Mouse (Mus musculus) spleen, postnatal 36 days (tissue): ENCODE results near the gene Thoc6.

ENCODE experiments used
- DNase-seq, 2 experiments: peaks; one replicate each; pipeline ENCODE4 v3.0.0; 2022; ENCODE audit warnings: low spot score in 2 of 2, mixed read lengths in 1 of 2

The Thoc6 gene

GRCm38 (mm10) chr17:23673424-23674073, at the start of gene Thoc6, which contains the start of gene Hcfc1r1:
Gene Thoc6, minus strand, starts transcription at chr17:23673882.
Gene Hcfc1r1, plus strand, starts transcription at chr17:23673596.
- peak; percentile 91 to 95 for DNase-seq

- no peak for DNase-seq
Measured at GRCm38 (mm10) chr17:23722376-23723125, 48.9 kb upstream of the Thoc6 start, which contains the start of gene 1520401A03Rik. Gene 1520401A03Rik, minus strand, starts transcription at chr17:23722783.

DNA sequence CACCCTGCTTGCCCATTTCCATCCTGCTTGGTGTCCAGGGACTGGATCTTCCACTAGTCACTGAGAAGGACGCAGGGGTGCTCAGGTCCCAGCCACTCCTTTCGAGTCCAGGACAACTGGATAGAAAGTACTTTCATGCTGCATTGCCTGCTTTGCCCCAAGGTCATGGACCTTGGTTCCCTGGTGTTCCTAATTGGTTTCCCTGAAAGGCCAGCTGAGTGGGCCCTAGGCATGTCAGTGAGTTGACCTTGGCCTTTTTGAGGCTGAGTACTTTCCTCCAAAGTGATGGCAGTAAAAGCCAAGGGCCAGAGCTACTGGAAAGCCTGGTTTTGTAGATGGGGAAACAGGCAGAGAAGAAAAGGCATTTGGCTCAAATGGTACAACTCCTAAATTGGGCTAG, 48.2 kb upstream of the Thoc6 start:
- no peak for DNase-seq

GRCm38 (mm10) chr17:23719455-23719854, 45.8 kb upstream of the Thoc6 start:
- no peak for DNase-seq

- DNase-seq = no peak
Measured at GRCm38 (mm10) chr17:23717003-23717402, 43.3 kb upstream of the Thoc6 start.

DNA sequence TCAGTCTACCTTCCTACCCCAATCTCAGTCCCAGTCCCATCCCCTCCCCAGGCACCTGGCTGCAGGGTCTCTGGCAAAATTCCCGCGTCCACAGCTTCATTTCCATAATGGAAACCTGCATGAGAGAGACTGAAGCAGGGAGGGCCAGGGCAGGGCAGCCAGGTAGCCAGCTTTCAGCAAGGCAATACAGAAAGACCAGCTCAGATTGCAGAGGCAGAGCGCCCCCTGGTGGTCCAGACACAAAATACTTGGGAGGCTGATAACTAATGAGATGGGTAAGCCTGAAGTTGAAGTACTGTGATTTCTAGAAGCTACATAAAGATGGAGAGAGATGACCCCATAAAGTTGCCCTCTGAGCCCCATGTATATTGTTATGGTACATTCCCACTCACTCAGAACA, 32.5 kb upstream of the Thoc6 start:
- DNase-seq = peak; percentile 47 to 56

DNA sequence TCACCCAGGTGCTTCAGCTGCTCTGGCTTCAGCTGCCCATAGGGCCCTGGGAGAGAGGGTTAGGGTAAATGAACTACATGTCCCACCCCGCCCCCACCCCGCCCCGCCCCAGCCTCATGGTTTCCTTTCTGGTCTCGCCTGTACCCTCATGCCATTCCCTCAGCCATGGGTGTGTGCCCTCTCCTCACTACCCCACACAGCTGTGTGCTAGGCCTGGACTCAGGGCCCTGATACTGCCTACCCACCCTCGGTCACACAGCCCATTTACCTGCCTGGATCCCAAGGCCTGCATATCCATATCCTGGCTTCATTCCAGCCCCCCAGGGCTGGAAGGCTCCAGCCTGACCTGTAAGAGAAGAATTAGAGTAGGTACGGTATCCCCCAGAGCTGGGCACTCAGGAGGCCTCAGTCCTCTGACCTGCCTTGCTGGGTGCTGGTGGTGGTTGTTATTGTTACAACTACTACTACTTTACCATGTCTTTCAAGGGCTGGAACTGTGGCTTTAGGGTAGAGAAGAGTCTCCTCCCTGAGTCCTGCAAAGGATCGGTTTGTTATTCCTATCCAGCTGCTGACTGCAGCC, 31.9 kb upstream of the Thoc6 start:
- no peak for DNase-seq

- DNase-seq = no peak
Measured at GRCm38 (mm10) chr17:23704741-23705140, 31.1 kb upstream of the Thoc6 start.

GRCm38 (mm10) chr17:23703301-23703700, 29.6 kb upstream of the Thoc6 start:
- DNase-seq = no peak

GRCm38 (mm10) chr17:23700079-23700478, 26.4 kb upstream of the Thoc6 start:
- DNase-seq = peak; percentile 83 to 84

- DNase-seq = no peak
Measured at GRCm38 (mm10) chr17:23699131-23700077, 25.7 kb upstream of the Thoc6 start.

GRCm38 (mm10) chr17:23695801-23696200, 22.1 kb upstream of the Thoc6 start:
- no peak for DNase-seq

DNA sequence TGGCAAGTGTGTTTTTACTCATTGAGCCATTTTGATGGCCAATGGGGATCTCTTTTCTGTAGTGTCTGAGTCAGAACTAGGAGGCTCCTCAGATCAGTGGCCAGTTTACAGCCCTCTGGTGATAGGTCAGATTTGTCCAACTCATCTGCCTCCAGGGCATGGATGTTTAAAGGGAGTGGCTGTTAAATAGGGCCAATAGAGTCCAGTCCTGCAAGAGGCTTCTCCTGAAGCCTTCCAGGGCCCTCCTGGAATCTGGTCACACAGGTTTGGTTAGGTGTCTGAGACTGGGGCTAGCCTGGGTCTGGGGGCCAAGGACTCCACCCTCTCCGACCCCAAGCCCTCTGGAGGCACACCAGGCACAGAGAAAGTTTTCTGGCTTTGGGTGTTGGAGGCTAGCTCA, 20.8 kb upstream of the Thoc6 start:
- DNase-seq = no peak

DNA sequence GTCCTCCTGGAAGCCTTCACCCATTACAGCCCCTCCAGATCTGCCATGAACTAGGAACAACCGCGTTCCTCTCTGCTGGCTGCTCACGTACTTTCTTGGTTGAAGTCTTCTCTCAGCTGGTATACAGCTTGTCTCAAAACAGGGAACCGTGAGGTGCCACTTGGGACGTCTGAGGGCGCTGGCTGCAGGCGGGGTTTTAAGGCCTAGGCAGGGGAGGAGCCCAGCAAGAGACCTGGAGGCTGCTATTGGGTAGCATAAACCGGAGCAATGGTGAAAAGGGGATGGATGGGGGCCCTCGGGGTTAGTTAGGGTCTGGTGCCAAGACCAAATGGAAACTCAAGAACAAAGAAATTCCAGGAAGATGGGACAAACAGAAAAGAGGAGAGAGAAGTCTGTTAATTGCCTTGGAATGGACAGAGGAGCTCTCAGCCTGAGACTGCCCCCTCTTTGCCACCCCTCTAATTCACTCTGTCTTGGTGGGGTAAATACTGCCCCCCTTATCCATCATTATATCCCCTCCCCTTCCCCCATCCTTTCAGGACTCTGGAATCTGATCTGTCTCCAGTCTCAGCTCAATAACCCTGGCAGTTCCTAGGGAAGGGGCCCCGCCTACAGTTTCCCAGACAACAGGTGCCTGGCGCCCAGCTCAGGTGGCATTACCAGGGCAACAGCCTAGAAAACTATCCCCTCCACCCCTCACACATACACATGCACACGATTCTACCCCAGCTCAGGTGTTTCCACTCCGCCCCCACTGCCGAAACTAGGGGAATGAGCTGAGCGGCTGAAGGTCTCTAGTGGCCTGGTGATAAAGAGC, 10.4 kb upstream of the Thoc6 start, which contains the start of gene Cldn9:
Gene Cldn9, minus strand, starts transcription at position 171 of the 817 bp plus-strand sequence.
- DNase-seq = no peak

DNA sequence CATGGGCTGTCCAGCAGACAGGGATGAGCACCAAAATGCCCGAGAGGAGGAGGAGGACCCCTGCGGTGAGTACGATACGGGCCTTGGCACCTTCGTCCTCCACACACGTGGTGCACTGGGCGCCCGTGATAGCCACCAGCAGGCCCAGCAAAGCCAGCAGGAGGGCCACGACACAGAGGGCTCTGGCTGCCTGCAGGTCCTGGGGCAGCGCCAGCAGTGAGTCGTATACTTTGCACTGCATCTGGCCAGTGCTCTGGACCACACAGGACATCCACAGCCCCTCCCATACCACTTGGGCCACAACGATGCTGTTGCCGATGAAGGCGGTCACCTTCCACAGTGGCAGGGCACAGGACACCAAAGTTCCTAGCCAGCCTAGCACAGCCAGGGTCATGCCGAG, 9.5 kb upstream of the Thoc6 start:
- DNase-seq = no peak

DNA sequence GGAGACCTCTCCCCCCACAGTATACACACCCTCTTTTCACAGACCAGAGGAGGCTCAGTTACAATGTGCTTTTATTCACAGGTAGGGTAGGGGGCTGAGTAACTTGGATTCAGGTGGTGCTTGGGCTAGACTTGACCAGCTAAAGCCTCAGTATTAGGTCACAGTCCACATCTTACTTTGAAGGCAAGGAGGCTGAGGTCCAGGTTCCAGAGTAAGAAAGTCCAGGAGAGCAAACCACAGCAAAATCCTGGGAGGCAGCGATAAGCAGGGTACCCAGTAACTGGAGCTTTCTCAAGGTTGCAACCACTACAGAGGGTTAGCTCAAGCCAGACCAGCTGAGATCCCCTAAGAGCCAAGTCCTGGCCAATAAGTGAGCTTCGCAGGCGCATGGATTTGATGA, 8.8 kb upstream of the Thoc6 start:
- DNase-seq = no peak

- no peak for DNase-seq
Measured at GRCm38 (mm10) chr17:23682092-23682491, 8.4 kb upstream of the Thoc6 start.

DNA sequence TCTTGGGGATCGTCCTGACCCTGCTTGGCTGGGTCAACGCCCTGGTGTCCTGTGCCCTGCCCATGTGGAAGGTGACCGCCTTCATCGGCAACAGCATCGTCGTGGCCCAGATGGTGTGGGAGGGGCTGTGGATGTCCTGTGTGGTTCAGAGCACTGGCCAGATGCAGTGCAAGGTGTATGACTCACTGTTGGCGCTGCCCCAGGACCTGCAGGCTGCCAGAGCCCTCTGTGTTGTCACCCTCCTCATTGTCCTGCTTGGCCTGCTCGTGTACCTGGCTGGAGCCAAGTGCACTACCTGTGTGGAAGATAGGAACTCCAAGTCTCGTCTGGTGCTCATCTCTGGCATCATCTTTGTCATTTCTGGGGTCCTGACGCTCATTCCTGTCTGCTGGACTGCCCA, 7.4 kb upstream of the Thoc6 start:
- DNase-seq = no peak

- no peak for DNase-seq
Measured at GRCm38 (mm10) chr17:23680336-23680735, 6.7 kb upstream of the Thoc6 start.

DNA sequence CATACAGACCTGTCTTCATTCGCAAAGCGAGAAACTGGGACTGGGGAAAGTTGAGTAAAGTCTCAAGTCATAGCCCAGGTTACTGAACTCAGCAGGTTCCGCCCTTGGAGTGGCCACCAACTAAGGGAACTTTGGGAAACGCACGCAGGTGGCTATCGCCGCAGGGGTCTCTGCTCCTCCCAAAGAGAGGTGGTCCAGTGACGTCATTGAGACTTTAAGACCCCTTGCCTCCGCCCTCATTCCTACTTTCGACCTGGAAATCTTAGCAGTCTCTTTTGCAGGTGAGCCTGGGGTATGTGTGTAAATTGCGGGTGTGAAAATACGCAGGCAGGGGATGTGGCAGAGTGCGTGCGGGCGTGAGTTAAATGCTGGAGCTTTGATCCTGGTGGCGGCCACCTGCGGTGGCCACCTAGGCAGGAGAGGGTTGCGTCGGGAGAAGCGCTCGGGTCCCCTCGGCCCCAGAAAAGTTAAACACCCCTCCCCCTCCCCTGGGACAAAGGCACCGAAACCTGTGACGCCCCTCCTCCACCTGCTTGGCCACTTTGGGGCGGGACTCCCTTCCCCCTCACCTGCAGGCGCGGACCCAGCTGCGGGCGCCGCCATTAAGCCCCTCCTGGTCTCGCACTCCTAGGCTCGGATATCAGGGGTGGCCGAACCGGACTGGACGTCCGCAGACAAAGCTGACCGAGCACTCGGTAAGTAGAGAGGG, 5.6 kb upstream of the Thoc6 start, which contains the start of gene Cldn6:
Gene Cldn6, plus strand, starts transcription at position 123 of the 709 bp plus-strand sequence.
- no peak for DNase-seq
